Mouse (Mus musculus) limb, embryonic 11.5 days (tissue): ENCODE data around the gene Disp1. TPM values are rescaled to one million over a fixed set of nuclear protein-coding genes. Genes with fewer than 3 reads are reported as not detected.

Experiments used
- ATAC-seq: fragments of 200-750 bp; cut with Nextera tagmentation; 2 replicates; pipeline ENCODE4 v1.8.0; 2017; ENCODE audit warnings: low read depth; ENCODE audit not compliant: insufficient number of reproducible peaks, low FRiP score, low TSS enrichment
- DNase-seq: peaks from one replicate; pipeline ENCODE4 v3.0.0-alpha.2; 2015; ENCODE audit warnings: low spot score
- H3K27ac ChIP-seq: fragments of 300-500 bp; sonication (generic); replicated peaks from 2 replicates; pipeline ENCODE4 v1.5.1; 2014; ENCODE audit warnings: low read depth, mild to moderate bottlenecking, low read length
- H3K27me3 ChIP-seq: fragments of 300-500 bp; sonication (generic); 2 replicates; pipeline ENCODE4 v1.6.1; 2014; ENCODE audit warnings: mild to moderate bottlenecking, low read length, mixed read lengths; ENCODE audit not compliant: control insufficient read depth, insufficient read depth
- H3K36me3 ChIP-seq: fragments of 300-500 bp; sonication (generic); 2 replicates; pipeline ENCODE4 v1.6.1; 2014; ENCODE audit warnings: mild to moderate bottlenecking, low read length, moderate library complexity, mixed read lengths; ENCODE audit not compliant: control insufficient read depth, insufficient read depth
- H3K4me1 ChIP-seq: fragments of 300-500 bp; sonication (generic); 2 replicates; pipeline ENCODE4 v1.6.1; 2014; ENCODE audit warnings: low read length, mixed read lengths; ENCODE audit not compliant: control insufficient read depth, insufficient read depth
- H3K4me2 ChIP-seq: fragments of 300-500 bp; sonication (generic); 2 replicates; pipeline ENCODE4 v1.6.1; 2014; ENCODE audit warnings: low read depth, mild to moderate bottlenecking, moderate library complexity; ENCODE audit not compliant: severe bottlenecking
- H3K4me3 ChIP-seq: fragments of 300-500 bp; sonication (generic); 2 replicates; pipeline ENCODE4 v1.5.1; 2014; ENCODE audit warnings: low read depth, low read length
- H3K9ac ChIP-seq: fragments of 300-500 bp; sonication (generic); 2 replicates; pipeline ENCODE4 v1.6.1; 2014; ENCODE audit warnings: mild to moderate bottlenecking, low read length
- H3K9me3 ChIP-seq: fragments of 300-500 bp; sonication (generic); 2 replicates; pipeline ENCODE4 v1.6.1; 2016; ENCODE audit warnings: low read length; ENCODE audit not compliant: control insufficient read depth
- WGBS: fragments of 180-500 bp; shearing (Covaris S2); extraction: QIAGEN DNeasy Blood & Tissue Kit; methylation state at CpG from one replicate; pipeline ENCODE4 v1.1.7; 2014; 5-methylcytosine and 5-hydroxymethylcytosine counted together
- polyA plus RNA-seq: library from polyadenylated mRNA; unstranded; fragments of >200 nt; fragmentation: Nextera tagmentation; extraction: Ambion mirVana; gene quantifications from 2 replicates; pipeline ENCODE4 v1.2.1, GENCODE M21; 2014

Disp1 gene
- polyA plus RNA-seq, 1 experiment from 2014 or later, result 19.3 TPM

DNA sequence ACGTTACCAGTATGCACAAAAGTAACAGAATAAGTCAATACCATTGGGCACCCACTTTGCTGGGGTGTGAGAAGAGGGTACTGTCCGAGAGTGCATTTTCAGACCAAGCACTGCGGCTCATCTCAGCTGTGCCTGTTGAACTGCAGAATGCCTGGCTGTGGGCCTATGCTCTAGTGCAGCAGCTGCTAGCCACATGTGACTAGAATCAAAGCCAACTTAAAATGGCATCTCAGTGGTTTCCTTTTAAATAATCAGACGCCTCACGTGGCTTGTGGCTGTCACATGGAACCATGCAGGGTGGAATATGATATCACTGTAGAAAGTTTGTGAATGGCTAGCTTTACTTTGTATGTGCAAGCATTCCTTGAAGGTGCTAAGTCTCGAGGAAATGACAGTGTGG is 172.0 kb downstream of the Disp1 start:
- H3K4me2 ChIP-seq, result no peak overlapping the region
- H3K4me3 ChIP-seq, result no peak overlapping the region
- no peak for ATAC-seq
- H3K27me3 ChIP-seq, result no peaks in the 10 kb centered on the region
- H3K9ac ChIP-seq, result no peak overlapping the region
- peak; percentile 47 for DNase-seq
- H3K4me1 ChIP-seq, result peaks cover 11% of the 10 kb centered on the region; the same call in 1 of the 2 replicates
- no peaks in the 10 kb centered on the region for H3K9me3 ChIP-seq
- WGBS, result 67% methylated on average over 6 of the region's 6 CpGs
- no peaks in the 10 kb centered on the region for H3K36me3 ChIP-seq
- no peak overlapping the region for H3K27ac ChIP-seq

DNA sequence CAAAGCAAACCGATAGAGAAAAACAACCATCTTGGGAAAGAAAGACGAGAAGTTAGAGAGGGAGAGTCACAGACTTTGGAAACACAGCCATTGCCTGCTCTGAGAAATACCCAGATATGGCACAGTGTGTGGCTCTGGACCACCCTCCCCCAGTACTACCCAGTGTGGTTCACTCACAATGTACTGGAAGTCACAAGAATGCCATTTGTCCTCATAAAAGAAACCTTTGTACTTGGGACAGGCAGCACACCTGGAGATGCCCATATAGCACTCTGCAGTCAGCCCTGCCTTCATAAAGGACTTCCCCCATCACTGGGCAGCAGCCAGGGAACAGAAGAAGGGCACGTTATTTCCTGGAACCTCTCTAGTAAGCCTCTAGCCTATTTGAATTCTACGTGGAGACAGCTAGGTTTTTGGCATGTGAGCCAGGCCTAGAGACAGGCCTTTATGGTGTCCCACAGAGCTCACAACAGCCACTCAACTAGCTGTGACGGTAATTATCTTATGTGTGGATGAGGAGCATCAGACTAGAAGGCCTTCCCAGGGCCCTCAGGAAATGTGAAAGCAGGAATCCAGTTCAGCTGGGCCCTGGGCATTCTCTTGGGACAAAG is 173.3 kb downstream of the Disp1 start:
- Histone ChIP-seq H3K9me3 (no peaks in the 10 kb centered on the region), H3K9ac (no peak overlapping the region), H3K4me1 (peaks cover 11% of the 10 kb centered on the region; the same call in 1 of the 2 replicates), H3K36me3 (no peaks in the 10 kb centered on the region), H3K27me3 (no peaks in the 10 kb centered on the region), H3K27ac (no peak overlapping the region), H3K4me2 (no peak overlapping the region), H3K4me3 (no peak overlapping the region)
- ATAC-seq (no peak), DNase-seq (no peak)
- WGBS, result 75% methylated on average over 5 of the region's 5 CpGs

DNA sequence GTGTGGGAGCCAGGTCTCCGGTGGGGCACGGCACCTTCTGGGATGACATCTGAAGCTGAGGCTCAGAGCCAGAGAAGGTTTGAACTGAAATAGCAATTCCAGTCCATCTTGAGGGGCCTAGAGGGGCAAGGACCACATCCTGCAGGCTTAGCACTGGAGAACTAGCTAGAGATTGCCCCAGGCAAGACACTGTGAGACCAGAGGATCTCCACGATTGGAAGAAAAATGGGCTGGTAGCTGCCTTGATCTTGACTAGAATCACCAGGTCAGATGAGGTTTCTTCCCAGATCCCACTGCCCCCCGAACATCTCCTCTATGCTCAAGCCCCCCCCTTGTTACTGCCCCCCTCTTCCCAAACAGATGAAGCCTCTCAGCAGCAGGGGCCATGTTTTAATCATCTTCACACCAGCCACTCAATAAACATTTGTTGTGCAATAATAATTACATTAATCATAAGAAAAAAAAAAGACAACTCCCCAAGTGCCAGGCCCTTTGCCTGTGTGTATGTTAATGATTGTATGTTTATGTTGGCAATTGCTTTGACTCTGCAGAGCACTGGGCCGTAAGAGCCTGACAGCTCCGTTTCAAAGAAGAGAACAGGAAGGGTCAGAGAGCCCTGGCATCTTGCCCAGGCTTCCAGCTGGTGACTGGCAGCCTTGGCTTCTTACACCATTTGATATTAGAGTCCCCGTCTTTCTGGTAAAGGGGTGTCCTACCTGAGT is 174.0 kb downstream of the Disp1 start:
- H3K9me3 ChIP-seq, result no peaks in the 10 kb centered on the region
- no peak overlapping the region for H3K4me3 ChIP-seq
- no peak for ATAC-seq
- H3K4me1 ChIP-seq, result peaks cover 11% of the 10 kb centered on the region; the same call in 1 of the 2 replicates
- H3K27ac ChIP-seq, result no peak overlapping the region
- no peaks in the 10 kb centered on the region for H3K27me3 ChIP-seq
- no peak for DNase-seq
- no peaks in the 10 kb centered on the region for H3K36me3 ChIP-seq
- H3K9ac ChIP-seq, result no peak overlapping the region
- 54% methylated on average over 7 of the region's 7 CpGs for WGBS
- H3K4me2 ChIP-seq, result no peak overlapping the region

DNA sequence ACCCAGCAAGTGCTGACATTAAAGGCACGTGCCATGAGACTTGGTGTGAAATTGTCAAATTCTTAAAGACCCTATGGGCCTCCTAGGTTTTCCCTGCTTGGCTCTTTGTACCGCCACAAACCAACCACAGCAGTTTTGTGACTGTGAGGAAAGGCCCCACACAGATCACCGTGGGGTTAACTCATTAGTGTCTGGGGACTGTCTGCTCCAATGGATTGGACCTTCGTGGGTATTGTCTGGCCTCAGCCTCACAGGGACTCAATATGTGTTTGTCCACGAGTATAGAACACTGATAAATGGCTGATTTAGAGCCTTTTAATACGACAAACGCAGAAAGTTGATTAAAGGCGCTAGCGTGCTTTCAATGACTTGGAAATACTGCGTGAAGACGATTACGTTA is 175.2 kb downstream of the Disp1 start:
- H3K4me3 ChIP-seq, result no peak overlapping the region
- ATAC-seq (no peak), DNase-seq (no peak)
- H3K36me3 ChIP-seq, result no peaks in the 10 kb centered on the region
- peaks cover 11% of the 10 kb centered on the region; the same call in 1 of the 2 replicates for H3K4me1 ChIP-seq
- no peak overlapping the region for H3K27ac ChIP-seq
- no peak overlapping the region for H3K9ac ChIP-seq
- H3K9me3 ChIP-seq, result no peaks in the 10 kb centered on the region
- no peak overlapping the region for H3K4me2 ChIP-seq
- no peaks in the 10 kb centered on the region for H3K27me3 ChIP-seq
- 55% methylated on average over 12 of the region's 12 CpGs for WGBS

DNA sequence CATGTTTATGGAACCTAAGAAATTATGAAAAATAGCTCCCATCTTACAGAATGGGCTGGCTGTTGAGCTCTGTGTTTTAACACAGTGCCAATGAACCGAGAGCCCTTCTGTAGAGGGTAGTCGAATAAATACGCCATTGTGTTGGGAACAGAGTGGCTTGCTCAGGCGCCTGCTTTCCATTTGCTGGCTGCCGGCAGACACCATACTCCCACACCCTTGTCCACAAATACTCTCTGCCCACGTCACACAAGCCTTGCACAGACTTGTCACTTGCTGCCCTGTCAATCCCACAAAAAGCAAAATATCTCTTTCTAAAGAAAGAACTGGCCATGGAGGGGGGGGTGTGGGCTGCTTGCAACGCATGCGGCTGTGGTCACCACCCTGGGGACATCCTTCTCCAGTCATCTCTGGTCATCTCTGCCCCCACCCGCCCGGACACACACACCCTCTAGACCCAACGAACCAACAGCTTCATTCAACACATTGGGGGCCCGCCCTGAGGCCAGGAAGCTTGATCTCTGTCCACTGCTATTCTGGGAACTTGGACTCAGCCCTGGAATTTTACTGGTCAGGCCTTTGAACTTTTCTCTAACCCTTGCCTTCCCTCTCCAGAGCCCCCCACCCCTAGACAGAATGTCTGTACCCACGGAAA is 178.0 kb downstream of the Disp1 start:
- H3K27me3 ChIP-seq, result no peaks in the 10 kb centered on the region
- DNase-seq, result no peak
- no peaks in the 10 kb centered on the region for H3K9me3 ChIP-seq
- no peaks in the 10 kb centered on the region for H3K36me3 ChIP-seq
- WGBS, result 81% methylated on average over 13 of the region's 13 CpGs
- H3K4me3 ChIP-seq, result no peak overlapping the region
- no peak overlapping the region for H3K4me2 ChIP-seq
- H3K27ac ChIP-seq, result no peak overlapping the region
- peaks cover 11% of the 10 kb centered on the region; the same call in 1 of the 2 replicates for H3K4me1 ChIP-seq
- no peak for ATAC-seq
- no peak overlapping the region for H3K9ac ChIP-seq

DNA sequence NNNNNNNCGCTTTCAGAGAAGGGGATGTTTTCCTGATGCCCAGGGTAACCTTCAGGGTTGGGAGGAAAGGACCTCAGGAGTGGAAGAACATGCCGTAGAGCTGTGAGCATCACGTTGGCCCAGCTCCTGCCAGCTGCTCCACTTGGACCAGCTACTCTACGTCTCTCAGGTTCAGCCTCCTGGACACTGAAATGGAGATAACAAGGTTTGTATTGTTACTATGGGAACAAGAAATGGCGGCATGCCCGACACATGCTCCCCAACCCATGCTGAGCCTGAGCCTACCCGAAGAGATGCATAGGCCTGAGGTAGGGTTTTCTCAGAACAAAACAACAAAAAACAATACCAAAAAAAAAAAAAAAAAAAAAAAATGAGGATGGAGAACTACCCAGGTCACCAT is 179.6 kb downstream of the Disp1 start:
- H3K4me2 ChIP-seq, result no peak overlapping the region

DNA sequence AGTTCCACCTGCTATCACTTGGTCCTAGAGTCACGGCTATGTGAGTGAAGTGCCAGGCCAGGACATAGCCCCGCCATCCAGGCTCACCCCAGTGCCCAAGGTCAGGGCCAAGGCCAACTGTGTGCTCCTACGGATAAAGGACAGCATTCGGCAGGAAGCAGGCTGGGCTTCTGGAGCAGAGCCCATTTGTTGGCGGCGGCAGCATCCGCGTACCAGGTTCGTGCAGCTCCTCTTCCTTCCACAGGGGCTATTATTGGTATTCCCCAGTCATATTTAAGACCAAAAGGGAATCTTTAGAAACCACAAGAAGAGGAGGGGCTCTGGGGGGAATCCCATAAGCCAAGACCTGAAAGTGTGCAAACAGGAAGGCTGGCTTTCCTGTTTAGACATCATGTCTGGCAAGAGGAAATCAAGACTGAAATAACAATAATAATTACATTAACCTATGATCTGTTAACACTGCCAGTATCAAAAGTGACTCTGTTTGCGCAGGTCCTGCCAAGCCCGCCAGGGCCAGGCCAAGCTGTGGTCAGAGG is 180.4 kb downstream of the Disp1 start:
- no peak overlapping the region for H3K27ac ChIP-seq
- no peaks in the 10 kb centered on the region for H3K27me3 ChIP-seq
- no peak overlapping the region for H3K9ac ChIP-seq
- H3K9me3 ChIP-seq, result no peaks in the 10 kb centered on the region
- no peak overlapping the region for H3K4me3 ChIP-seq
- DNase-seq (no peak), ATAC-seq (no peak)
- no peak overlapping the region for H3K4me2 ChIP-seq
- 92% methylated on average over 11 of the region's 11 CpGs for WGBS
- H3K4me1 ChIP-seq, result no peaks in the 10 kb centered on the region
- H3K36me3 ChIP-seq, result no peaks in the 10 kb centered on the region

More for the DNA sequence above, 179.6 kb downstream of the Disp1 start:
- peaks cover 2% of the 10 kb centered on the region; the same call in 1 of the 2 replicates for H3K4me1 ChIP-seq
- no peaks in the 10 kb centered on the region for H3K36me3 ChIP-seq
- ATAC-seq (no peak), DNase-seq (no peak)
- WGBS, result 94% methylated on average over 6 of the region's 7 CpGs
- H3K27me3 ChIP-seq, result no peaks in the 10 kb centered on the region
- H3K4me3 ChIP-seq, result no peak overlapping the region
- H3K9me3 ChIP-seq, result no peaks in the 10 kb centered on the region
- H3K9ac ChIP-seq, result no peak overlapping the region
- no peak overlapping the region for H3K27ac ChIP-seq

DNA sequence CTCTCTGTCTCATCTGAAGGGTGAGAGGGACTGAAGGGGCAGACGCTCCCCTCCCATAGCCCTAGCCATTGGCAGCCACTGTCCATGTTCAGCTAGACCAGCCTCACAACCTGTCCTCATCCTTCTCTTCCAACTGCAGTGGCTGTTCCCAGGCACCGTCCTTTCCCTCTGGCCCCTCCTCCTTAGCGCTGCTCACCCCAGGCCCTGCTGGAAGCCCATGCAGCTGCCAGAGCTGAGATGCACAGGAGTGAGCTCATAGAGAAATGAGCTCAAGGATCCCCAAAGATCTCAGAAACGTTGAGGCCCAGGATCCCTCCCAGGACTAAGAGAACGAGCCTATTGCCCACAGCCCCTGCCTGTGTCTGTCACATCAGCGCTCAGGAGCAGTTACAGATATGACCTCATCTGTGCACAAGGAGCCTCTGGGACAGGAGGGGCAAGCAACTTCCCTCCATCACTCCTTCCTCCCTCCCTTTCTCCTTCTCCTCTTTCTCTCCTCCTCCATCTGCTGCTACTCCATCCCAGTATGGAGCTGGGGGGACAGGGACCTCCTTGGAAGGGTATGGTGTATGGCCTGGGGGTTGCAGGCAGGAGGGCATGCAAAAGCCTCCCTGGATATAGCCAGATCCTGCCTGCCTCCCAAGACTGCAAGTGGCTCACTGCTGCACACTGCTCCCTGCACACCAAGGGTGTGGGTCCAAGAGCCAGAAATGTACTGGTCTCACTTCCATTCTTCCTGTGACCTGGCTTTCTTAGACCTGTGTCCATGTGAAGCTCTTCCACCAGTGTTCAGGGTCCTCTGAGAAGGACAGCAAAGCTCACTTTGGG is 181.2 kb downstream of the Disp1 start:
- Histone ChIP-seq H3K27me3 (no peaks in the 10 kb centered on the region), H3K4me3 (no peak overlapping the region), H3K4me2 (no peak overlapping the region), H3K36me3 (no peaks in the 10 kb centered on the region), H3K9ac (no peak overlapping the region), H3K9me3 (no peaks in the 10 kb centered on the region), H3K4me1 (no peaks in the 10 kb centered on the region), H3K27ac (no peak overlapping the region)
- ATAC-seq, result no peak
- WGBS, result 50% methylated on average over 6 of the region's 6 CpGs
- no peak for DNase-seq
